ENCODE assay signal across 8 mouse cellular contexts in the genomic region with DNA sequence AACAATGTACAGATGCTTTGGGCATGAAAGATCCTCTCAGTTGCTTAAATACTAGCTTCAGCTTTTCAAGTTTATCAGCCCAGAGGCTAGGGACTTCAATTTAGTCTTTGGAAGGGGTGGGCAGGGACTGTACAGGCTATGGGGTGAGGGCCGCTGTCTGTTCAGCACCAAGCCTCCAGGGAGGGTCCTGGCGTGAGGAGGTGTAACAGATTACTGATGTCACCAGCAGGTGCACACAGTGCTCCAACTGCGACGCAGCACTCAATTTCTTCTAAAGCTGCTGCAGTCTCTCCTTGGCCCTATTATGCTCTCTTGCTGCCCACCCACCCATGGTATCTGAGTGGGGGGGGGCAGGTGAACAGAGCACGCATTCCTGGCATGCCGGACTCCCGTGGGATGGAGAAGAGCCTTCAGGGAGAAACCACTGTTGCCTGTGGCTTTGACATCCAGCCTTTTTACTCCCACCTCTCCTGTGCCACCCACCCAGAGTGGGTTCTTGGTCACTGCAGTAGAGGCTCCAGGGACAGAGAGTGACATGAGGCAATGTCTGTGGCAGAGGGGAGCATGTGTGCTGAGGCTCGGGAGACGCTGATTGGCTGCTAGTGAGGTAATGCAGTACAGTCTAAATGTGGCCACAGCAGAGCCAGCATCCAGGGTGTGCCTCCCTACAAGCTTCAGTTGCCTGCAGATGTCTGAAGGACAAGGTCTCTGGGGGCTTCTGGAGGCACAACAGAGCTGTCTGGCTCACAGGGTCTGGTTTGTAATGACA.
DNase-seq lines count a peak whose midpoint lies in the region; ATAC-seq and TF ChIP-seq lines count a peak whose summit lies in the region.
"Had no signal": no experiment of that assay in that cellular context is flagged by ENCODE, and none has a peak within 500 bp of the region (broad histone marks: within the 10 kb centered on the region; RNA-seq: fewer than 3 reads in every experiment).

No protein-coding gene starts in this region.

- 56% methylated on average over 9 of the region's 9 CpGs for WGBS in embryonic facial prominence, embryonic 14.5 days
- 61% methylated on average over 9 of the region's 9 CpGs for WGBS in hindbrain, postnatal 0 days
- WGBS in midbrain, postnatal 0 days = 62% methylated on average over 9 of the region's 9 CpGs

- no peaks in the 10 kb centered on the region for H3K9me3 ChIP-seq in embryonic facial prominence, embryonic 14.5 days (ENCODE audit: control insufficient read depth, low read length)
- no peaks in the 10 kb centered on the region for H3K9me3 ChIP-seq in hindbrain, postnatal 0 days (ENCODE audit: low read length)
- H3K9me3 ChIP-seq in midbrain, postnatal 0 days (ENCODE audit: low read length) = no peaks in the 10 kb centered on the region
- H3K9me3 ChIP-seq: stomach, embryonic 15.5 days had no signal

- H3K27ac ChIP-seq in embryonic facial prominence, embryonic 14.5 days (replicated peaks; ENCODE audit: low read depth, low read length) = no peak overlapping the region
- H3K27ac ChIP-seq in hindbrain, postnatal 0 days = peak overlapping the region; percentile 13; the same call in 1 of the 2 replicates
- H3K27ac ChIP-seq in midbrain, postnatal 0 days (ENCODE audit: low read depth, low read length) = no peak overlapping the region
- H3K27ac ChIP-seq in gastrocnemius, adult 2 months = no peak overlapping the region
- H3K27ac ChIP-seq: stomach, embryonic 15.5 days had no signal

- H3K4me2 ChIP-seq in embryonic facial prominence, embryonic 14.5 days (ENCODE audit: low read depth, low read length) = no peak overlapping the region
- H3K4me2 ChIP-seq in hindbrain, postnatal 0 days (ENCODE audit: low read depth, low read length) = no peak overlapping the region
- no peak overlapping the region for H3K4me2 ChIP-seq in midbrain, postnatal 0 days (ENCODE audit: low read depth, low read length, poor library complexity, severe bottlenecking)
- H3K4me2 ChIP-seq: stomach, embryonic 15.5 days had no signal

- ATAC-seq in embryonic facial prominence, embryonic 14.5 days (ENCODE audit: low read depth) = peak; percentile 50; the same call in 1 of the 2 replicates
- peak; percentile 93 for ATAC-seq in hindbrain, postnatal 0 days
- ATAC-seq in midbrain, postnatal 0 days (ENCODE audit: low FRiP score) = peak; percentile 59; the same call in 1 of the 2 replicates

- no peak for TF ChIP-seq CTCF in hindbrain, postnatal 0 days (IDR thresholded peaks at IDR 0.05; ENCODE audit: low read depth)
- TF ChIP-seq CTCF in midbrain, postnatal 0 days (IDR thresholded peaks at IDR 0.05) = no peak
- TF ChIP-seq CTCF in gastrocnemius, adult 2 months (IDR thresholded peaks at IDR 0.05) = no peak

- DNase-seq in brain, adult 2 months (ENCODE audit: low read depth, low spot score) = peak; percentile 93
- no peak for DNase-seq in embryonic facial prominence, embryonic 14.5 days (ENCODE audit: low spot score)
- peak; percentile 31 for DNase-seq in hindbrain, postnatal 0 days (ENCODE audit: low spot score)
- peak; percentile 48 for DNase-seq in midbrain, postnatal 0 days (ENCODE audit: low spot score)
- DNase-seq in gastrocnemius, adult 2 months = no peak
- DNase-seq in heart, postnatal 10 days = no peak
- no peak for DNase-seq in thymus, postnatal 10 days (ENCODE audit: low spot score in 2 of 2)

- no peak overlapping the region for H3K9ac ChIP-seq in embryonic facial prominence, embryonic 14.5 days (ENCODE audit: low read depth, low read length)
- H3K9ac ChIP-seq in hindbrain, postnatal 0 days (replicated peaks; ENCODE audit: low read length) = no peak overlapping the region
- peak overlapping the region; percentile 19; the same call in 1 of the 2 replicates for H3K9ac ChIP-seq in midbrain, postnatal 0 days (replicated peaks; ENCODE audit: low read length, poor library complexity, severe bottlenecking)
- H3K9ac ChIP-seq: stomach, embryonic 15.5 days had no signal

- intact Hi-C loops in gastrocnemius, adult 2 months (cut with DNase I) = no loop called here
- intact Hi-C loops in heart, postnatal 10 days (cut with DNase I) = no loop called here

- no peaks in the 10 kb centered on the region for H3K27me3 ChIP-seq in embryonic facial prominence, embryonic 14.5 days (replicated peaks; ENCODE audit: control insufficient read depth, insufficient read depth, low read length)
- no peaks in the 10 kb centered on the region for H3K27me3 ChIP-seq in hindbrain, postnatal 0 days (ENCODE audit: insufficient read depth, low read length)
- no peaks in the 10 kb centered on the region for H3K27me3 ChIP-seq in midbrain, postnatal 0 days (ENCODE audit: insufficient read depth, low read length)
- H3K27me3 ChIP-seq: stomach, embryonic 15.5 days had no signal

- no peaks in the 10 kb centered on the region for H3K4me1 ChIP-seq in embryonic facial prominence, embryonic 14.5 days (ENCODE audit: control insufficient read depth, insufficient read depth, low read length)
- H3K4me1 ChIP-seq in hindbrain, postnatal 0 days (ENCODE audit: insufficient read depth, low read length) = no peaks in the 10 kb centered on the region
- peaks cover 7% of the 10 kb centered on the region; the same call in 1 of the 2 replicates for H3K4me1 ChIP-seq in midbrain, postnatal 0 days (ENCODE audit: insufficient read depth, low read length)
- H3K4me1 ChIP-seq: stomach, embryonic 15.5 days had no signal

- no peaks in the 10 kb centered on the region for H3K36me3 ChIP-seq in embryonic facial prominence, embryonic 14.5 days (ENCODE audit: control insufficient read depth, insufficient read depth, low read length)
- H3K36me3 ChIP-seq in hindbrain, postnatal 0 days (ENCODE audit: insufficient read depth, low read length) = no peaks in the 10 kb centered on the region
- no peaks in the 10 kb centered on the region for H3K36me3 ChIP-seq in midbrain, postnatal 0 days (ENCODE audit: insufficient read depth, low read length)
- H3K36me3 ChIP-seq: stomach, embryonic 15.5 days had no signal

- no peak overlapping the region for H3K4me3 ChIP-seq in embryonic facial prominence, embryonic 14.5 days (ENCODE audit: low read depth, low read length)
- H3K4me3 ChIP-seq in hindbrain, postnatal 0 days (ENCODE audit: low read length) = no peak overlapping the region
- H3K4me3 ChIP-seq in midbrain, postnatal 0 days (ENCODE audit: low read depth, low read length) = no peak overlapping the region
- no peak overlapping the region for H3K4me3 ChIP-seq in gastrocnemius, adult 2 months
- H3K4me3 ChIP-seq: stomach, embryonic 15.5 days had no signal

Comparison
In these comparisons a context has a peak if more than half of its experiments do, and no peak if none do; other contexts are left out.
1. DNase-seq: peak in brain, adult 2 months (single experiment), hindbrain, postnatal 0 days (single experiment) and midbrain, postnatal 0 days (single experiment); none in embryonic facial prominence, embryonic 14.5 days (single experiment), gastrocnemius, adult 2 months (single experiment), heart, postnatal 10 days (0 of 2) and thymus, postnatal 10 days (0 of 2).
2. Peak in every context shown above with its lines, with median percentiles within 50 percentile points of each other: ATAC-seq.